Mouse (Mus musculus): ENCODE results near the gene Skap1.

DNA sequence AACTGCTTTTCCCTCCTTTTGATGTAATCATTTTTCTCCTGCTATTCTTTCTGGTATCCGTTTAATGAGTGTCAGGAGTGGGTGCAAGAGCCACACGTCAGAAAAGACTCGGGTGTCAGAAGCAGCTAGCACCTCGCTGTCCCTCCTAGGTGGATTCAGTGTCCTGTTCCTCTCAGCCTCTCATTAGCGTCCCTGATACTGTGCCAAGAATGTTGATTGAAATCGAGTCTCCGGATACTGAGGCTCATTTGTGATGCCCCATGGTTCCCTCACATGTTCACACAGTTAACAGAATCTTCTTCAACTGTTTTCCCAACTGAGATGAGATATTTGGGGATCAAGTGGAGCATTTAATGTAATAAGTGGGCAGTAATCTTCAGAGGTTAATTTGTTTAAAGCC lies 254.2 kb downstream of the Skap1 start:
- TF ChIP-seq POLR2AphosphoS5 (IDR thresholded peaks at IDR 0.05; ENCODE audit: borderline replicate concordance, low read depth, low read length): no peak
- no peak for TF ChIP-seq EP300 (IDR thresholded peaks at IDR 0.05; ENCODE audit: low read depth in 1 of 2, low read length in 2 of 2)
- no peak for TF ChIP-seq KAT2A (conservative IDR thresholded peaks at IDR 0.05; ENCODE audit: low read depth, low read length)
- no peak for TF ChIP-seq MYB (IDR thresholded peaks at IDR 0.05; ENCODE audit: low read depth, low read length)
- no peak for TF ChIP-seq SMC3 (IDR thresholded peaks at IDR 0.05; ENCODE audit: low read depth, low read length)
- no peak for TF ChIP-seq E2F4 (IDR thresholded peaks at IDR 0.05; ENCODE audit: borderline replicate concordance, low read depth, low read length)
- no peak for TF ChIP-seq TCF12 (IDR thresholded peaks at IDR 0.05; ENCODE audit: low read depth, low read length)
- no peak for TF ChIP-seq POLR2A (IDR thresholded peaks at IDR 0.05; ENCODE audit: control insufficient read depth in 1 of 2, insufficient read depth in 1 of 2, low read depth in 1 of 2, low read length in 2 of 2, poor library complexity in 1 of 2)
